Mouse (Mus musculus): ENCODE measurements around the gene D030056L22Rik. TPM values are rescaled to one million over a fixed set of nuclear protein-coding genes. Genes with fewer than 3 reads are reported as not detected.

The D030056L22Rik gene
- total RNA-seq, 1 experiment: 32.8 TPM

- no peak overlapping the region for H3K27ac ChIP-seq (ENCODE audit: insufficient read depth, low read depth, low read length, poor library complexity, severe bottlenecking)
- in situ Hi-C loops (cut with MboI; ENCODE audit: low sequenced_read_pairs in 2 of 2, unreplicated experiment in 2 of 2): no loop called here
- H3K4me1 ChIP-seq (ENCODE audit: control insufficient read depth in 2 of 2, insufficient read depth in 2 of 2, low read length in 2 of 2, poor library complexity in 1 of 2): 0 out of 4 replicates have a peak, but pooled peaks cover 0 to 2% of the 10 kb centered on the region in 2 experiments
- H3K4me3 ChIP-seq (ENCODE audit: insufficient read depth in 1 of 2, low read depth in 1 of 2, low read length in 2 of 2, poor library complexity in 1 of 2, severe bottlenecking in 1 of 2): no peak overlapping the region
- H3K36me3 ChIP-seq (ENCODE audit: control insufficient read depth, insufficient read depth, low read length, poor library complexity, severe bottlenecking): no peaks in the 10 kb centered on the region; the same call in 1 of the 2 replicates
- no peaks in the 10 kb centered on the region for H3K9me3 ChIP-seq (ENCODE audit: control insufficient read depth, insufficient read depth, low read depth, low read length)
- no peak for DNase-seq (ENCODE audit: low read depth, low spot score)
- TF ChIP-seq ZNF384 (IDR thresholded peaks at IDR 0.05; ENCODE audit: low read depth, low read length) (no peak), ZC3H11A (IDR thresholded peaks at IDR 0.05; ENCODE audit: borderline replicate concordance, low read depth, low read length) (no peak), CHD2 (IDR thresholded peaks at IDR 0.05; ENCODE audit: low read depth, low read length) (no peak), MAFK (IDR thresholded peaks at IDR 0.05; ENCODE audit: insufficient read depth, low read depth, low read length) (no peak), HCFC1 (IDR thresholded peaks at IDR 0.05; ENCODE audit: borderline replicate concordance, insufficient read depth, low read length) (no peak)
- no peak overlapping the region for H3K9ac ChIP-seq (ENCODE audit: insufficient read depth, low read depth, low read length, poor library complexity, severe bottlenecking)
Observed at GRCm38 (mm10) chr19:18695552-18695951, 17.4 kb upstream of the D030056L22Rik start.

DNA sequence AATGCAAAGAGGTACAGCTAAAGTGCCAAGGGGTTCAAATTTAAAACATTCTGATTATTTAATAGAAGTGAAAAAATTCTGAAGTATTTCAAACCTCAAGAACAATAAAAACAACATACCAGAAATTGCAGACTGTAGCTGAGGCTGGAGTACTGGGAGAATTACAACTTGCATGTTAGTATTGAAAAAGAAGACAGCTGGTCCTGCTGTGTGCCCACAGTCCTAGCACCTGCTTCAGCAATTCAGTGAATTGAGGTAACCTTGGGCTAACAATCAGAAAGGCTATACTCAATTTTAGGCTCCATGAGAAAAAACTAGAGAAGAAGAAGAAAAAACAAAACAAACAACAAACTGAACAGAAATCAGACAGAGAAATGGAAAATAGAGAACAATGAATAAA is 4.9 kb upstream of the D030056L22Rik start:
- H3K9me3 ChIP-seq (ENCODE audit: control insufficient read depth, insufficient read depth, low read depth, low read length): no peaks in the 10 kb centered on the region
- peaks cover 4% of the 10 kb centered on the region in 2 experiments; a peak in 2 of 4 replicates for H3K4me1 ChIP-seq (ENCODE audit: control insufficient read depth in 2 of 2, insufficient read depth in 2 of 2, low read length in 2 of 2, poor library complexity in 1 of 2)
- H3K36me3 ChIP-seq (ENCODE audit: control insufficient read depth, insufficient read depth, low read length, poor library complexity, severe bottlenecking): no peaks in the 10 kb centered on the region; the same call in 1 of the 2 replicates
- H3K4me3 ChIP-seq (ENCODE audit: insufficient read depth in 1 of 2, low read depth in 1 of 2, low read length in 2 of 2, poor library complexity in 1 of 2, severe bottlenecking in 1 of 2): no peak overlapping the region
- no peak overlapping the region for H3K27ac ChIP-seq (ENCODE audit: insufficient read depth, low read depth, low read length, poor library complexity, severe bottlenecking)
- DNase-seq (ENCODE audit: low read depth, low spot score): no peak
- in situ Hi-C loops (cut with MboI; ENCODE audit: low sequenced_read_pairs in 2 of 2, unreplicated experiment in 2 of 2): no loop called here
- TF ChIP-seq ZC3H11A (IDR thresholded peaks at IDR 0.05; ENCODE audit: borderline replicate concordance, low read depth, low read length) (no peak), MAFK (IDR thresholded peaks at IDR 0.05; ENCODE audit: insufficient read depth, low read depth, low read length) (no peak), ZNF384 (IDR thresholded peaks at IDR 0.05; ENCODE audit: low read depth, low read length) (no peak), HCFC1 (IDR thresholded peaks at IDR 0.05; ENCODE audit: borderline replicate concordance, insufficient read depth, low read length) (no peak), CHD2 (IDR thresholded peaks at IDR 0.05; ENCODE audit: low read depth, low read length) (no peak)
- H3K9ac ChIP-seq (ENCODE audit: insufficient read depth, low read depth, low read length, poor library complexity, severe bottlenecking): no peak overlapping the region

DNA sequence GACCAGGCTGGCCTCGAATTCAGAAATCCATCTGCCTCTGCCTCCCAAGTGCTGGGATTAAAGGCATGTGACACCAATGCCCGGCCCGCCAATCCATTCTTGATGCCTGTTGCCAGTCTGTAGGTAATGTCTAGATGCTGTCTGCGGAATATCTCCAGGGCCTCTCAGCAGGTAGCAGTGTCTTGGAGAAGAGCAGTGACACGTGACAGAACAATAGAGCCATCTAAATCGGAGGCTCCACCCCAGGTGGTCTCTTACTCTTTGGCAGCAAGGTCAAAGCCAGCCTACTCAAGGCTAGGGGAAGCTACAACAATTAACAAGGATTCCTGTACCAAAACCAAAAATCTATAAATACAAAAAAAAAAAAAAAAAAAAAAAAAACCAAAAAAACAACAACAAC is 2.1 kb upstream of the D030056L22Rik start:
- Histone ChIP-seq H3K9ac (ENCODE audit: insufficient read depth, low read depth, low read length, poor library complexity, severe bottlenecking) (no peak overlapping the region), H3K9me3 (ENCODE audit: control insufficient read depth, insufficient read depth, low read depth, low read length) (no peaks in the 10 kb centered on the region), H3K4me3 (ENCODE audit: insufficient read depth in 1 of 2, low read depth in 1 of 2, low read length in 2 of 2, poor library complexity in 1 of 2, severe bottlenecking in 1 of 2) (no peak overlapping the region), H3K4me1 (ENCODE audit: control insufficient read depth in 2 of 2, insufficient read depth in 2 of 2, low read length in 2 of 2, poor library complexity in 1 of 2) (peaks cover 4% of the 10 kb centered on the region in 2 experiments; a peak in 2 of 4 replicates), H3K36me3 (ENCODE audit: control insufficient read depth, insufficient read depth, low read length, poor library complexity, severe bottlenecking) (no peaks in the 10 kb centered on the region; the same call in 1 of the 2 replicates), H3K27ac (ENCODE audit: insufficient read depth, low read depth, low read length, poor library complexity, severe bottlenecking) (no peak overlapping the region)
- TF ChIP-seq MAFK (IDR thresholded peaks at IDR 0.05; ENCODE audit: insufficient read depth, low read depth, low read length) (no peak), ZNF384 (IDR thresholded peaks at IDR 0.05; ENCODE audit: low read depth, low read length) (0 out of 2 replicates have a peak, but pooled peaks have one; percentile 80)
- DNase-seq (ENCODE audit: low read depth, low spot score): peak; percentile 63
- in situ Hi-C loops (cut with MboI; ENCODE audit: low sequenced_read_pairs in 2 of 2, unreplicated experiment in 2 of 2): no loop called here

GRCm38 (mm10) chr19:18711589-18711988 is 1.4 kb upstream of the D030056L22Rik start:
- Histone ChIP-seq H3K4me1 (ENCODE audit: control insufficient read depth in 2 of 2, insufficient read depth in 2 of 2, low read length in 2 of 2, poor library complexity in 1 of 2) (peaks cover 4% of the 10 kb centered on the region in 2 experiments; a peak in 2 of 4 replicates), H3K27ac (ENCODE audit: insufficient read depth, low read depth, low read length, poor library complexity, severe bottlenecking) (peak overlapping the region; percentile 24; the same call in 1 of the 2 replicates)

More at GRCm38 (mm10) chr19:18711589-18711988, 1.4 kb upstream of the D030056L22Rik start:
- Histone ChIP-seq H3K9me3 (ENCODE audit: control insufficient read depth, insufficient read depth, low read depth, low read length) (no peaks in the 10 kb centered on the region), H3K36me3 (ENCODE audit: control insufficient read depth, insufficient read depth, low read length, poor library complexity, severe bottlenecking) (no peaks in the 10 kb centered on the region; the same call in 1 of the 2 replicates), H3K4me3 (ENCODE audit: insufficient read depth in 1 of 2, low read depth in 1 of 2, low read length in 2 of 2, poor library complexity in 1 of 2, severe bottlenecking in 1 of 2) (no peak overlapping the region), H3K9ac (ENCODE audit: insufficient read depth, low read depth, low read length, poor library complexity, severe bottlenecking) (no peak overlapping the region)
- TF ChIP-seq ZNF384 (IDR thresholded peaks at IDR 0.05; ENCODE audit: low read depth, low read length) (no peak), CHD2 (IDR thresholded peaks at IDR 0.05; ENCODE audit: low read depth, low read length) (no peak), MAFK (IDR thresholded peaks at IDR 0.05; ENCODE audit: insufficient read depth, low read depth, low read length) (no peak), HCFC1 (IDR thresholded peaks at IDR 0.05; ENCODE audit: borderline replicate concordance, insufficient read depth, low read length) (no peak), ZC3H11A (IDR thresholded peaks at IDR 0.05; ENCODE audit: borderline replicate concordance, low read depth, low read length) (no peak)
- no peak for DNase-seq (ENCODE audit: low read depth, low spot score)
- in situ Hi-C loops (cut with MboI; ENCODE audit: low sequenced_read_pairs in 2 of 2, unreplicated experiment in 2 of 2): no loop called here

Data from ES-E14 (cell line).